Mouse (Mus musculus) left cerebral cortex, adult 11 months (tissue): ENCODE measurements around the gene Tsc2.
A peak's percentile ranks its signal among the peaks of the same experiment; 100 is the strongest.

ENCODE experiments used
- DNase-seq: peaks from one replicate; pipeline ENCODE4 v3.0.0; 2022; ENCODE audit warnings: low spot score

Tsc2 gene

GRCm38 (mm10) chr17:24569837-24570236 lies 62.6 kb downstream of the Tsc2 start:
- no peak for DNase-seq

GRCm38 (mm10) chr17:24567034-24567779 lies 65.2 kb downstream of the Tsc2 start:
- no peak for DNase-seq

GRCm38 (mm10) chr17:24565792-24566191 lies 66.6 kb downstream of the Tsc2 start:
- DNase-seq = no peak

DNA sequence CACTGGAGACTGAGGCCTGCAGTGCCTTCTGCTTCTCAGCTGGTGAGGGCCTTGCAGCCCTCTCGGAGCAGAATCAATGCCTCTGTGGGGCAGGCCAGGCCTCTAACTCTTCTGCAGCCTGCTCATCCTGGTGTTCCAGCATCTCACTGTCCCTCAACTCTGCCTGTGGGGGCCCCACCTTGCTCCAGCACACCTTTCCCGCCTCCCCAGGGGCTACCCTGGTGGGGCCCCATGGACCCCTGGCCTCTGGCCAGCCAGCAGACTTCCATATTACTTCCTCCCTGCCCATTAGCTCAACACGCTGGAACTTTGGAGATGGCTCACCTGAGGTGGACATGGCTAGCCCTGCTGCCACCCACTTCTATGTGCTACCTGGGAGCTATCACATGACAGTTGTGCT lies 67.3 kb downstream of the Tsc2 start:
- no peak for DNase-seq

GRCm38 (mm10) chr17:24564422-24564821 lies 68.0 kb downstream of the Tsc2 start:
- no peak for DNase-seq

DNA sequence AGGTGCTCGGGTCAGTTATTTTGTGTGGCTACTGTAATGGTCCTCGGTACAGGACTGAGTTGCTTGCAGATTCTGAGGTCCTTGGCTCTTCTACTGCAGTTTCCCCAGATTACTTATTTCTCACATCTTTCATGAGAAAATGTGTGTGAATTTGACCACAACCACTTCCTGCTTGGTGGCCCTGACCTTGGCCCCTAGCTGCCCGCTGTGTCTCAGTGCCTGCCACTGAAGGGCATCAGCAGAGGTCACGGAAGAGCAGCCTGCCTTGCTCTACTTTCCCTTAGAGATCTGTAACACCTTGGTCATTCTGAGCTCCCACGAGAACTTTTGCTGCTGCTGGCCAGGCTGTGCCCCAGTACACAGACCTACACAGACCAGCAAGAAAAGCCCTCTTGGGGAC lies 68.8 kb downstream of the Tsc2 start:
- no peak for DNase-seq

DNA sequence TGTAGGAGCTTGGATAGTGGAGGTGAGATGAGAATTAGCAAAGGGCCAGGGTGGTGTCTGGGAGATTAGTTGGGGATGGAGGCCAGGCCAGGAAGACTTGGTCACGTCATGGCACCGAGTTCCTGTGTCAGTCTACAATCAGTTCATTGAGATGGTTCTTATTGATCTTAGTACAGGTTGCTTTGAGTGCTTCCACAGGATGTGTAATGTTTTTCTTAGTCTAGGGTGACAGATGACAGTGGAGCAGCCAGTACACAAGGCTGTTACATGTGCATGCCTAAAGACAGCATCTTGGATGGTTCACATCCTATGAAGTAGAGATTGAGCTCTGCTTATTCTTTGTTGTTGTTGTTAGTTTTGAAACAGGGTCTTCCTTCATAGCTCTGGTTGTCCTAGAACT lies 70.8 kb downstream of the Tsc2 start:
- DNase-seq = no peak

- no peak for DNase-seq
Observed at GRCm38 (mm10) chr17:24560301-24561028, 72.0 kb downstream of the Tsc2 start.

DNA sequence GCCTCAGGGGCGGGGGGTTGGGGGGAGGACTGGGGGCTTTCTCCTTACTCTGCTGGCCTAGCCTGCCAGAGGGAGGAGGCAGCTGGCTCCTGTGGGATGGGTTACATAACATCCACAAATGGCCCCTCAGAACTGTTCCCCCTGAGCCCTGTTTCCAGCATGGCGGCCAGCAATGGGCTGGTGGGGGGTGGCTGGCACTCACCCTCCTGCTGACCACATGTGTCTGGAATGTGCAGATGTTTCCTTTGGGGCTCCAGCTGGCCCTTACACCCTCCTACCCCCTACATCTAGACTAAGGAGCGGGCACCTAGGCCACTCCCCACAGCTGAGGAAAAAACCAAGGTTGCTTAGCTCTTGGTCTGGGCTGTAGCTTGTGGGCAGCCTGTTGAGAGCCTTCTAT lies 73.3 kb downstream of the Tsc2 start:
- no peak for DNase-seq

- no peak for DNase-seq
Observed at GRCm38 (mm10) chr17:24558600-24559099, 73.8 kb downstream of the Tsc2 start.

- DNase-seq = no peak
Observed at GRCm38 (mm10) chr17:24557091-24557490, 75.3 kb downstream of the Tsc2 start.

DNA sequence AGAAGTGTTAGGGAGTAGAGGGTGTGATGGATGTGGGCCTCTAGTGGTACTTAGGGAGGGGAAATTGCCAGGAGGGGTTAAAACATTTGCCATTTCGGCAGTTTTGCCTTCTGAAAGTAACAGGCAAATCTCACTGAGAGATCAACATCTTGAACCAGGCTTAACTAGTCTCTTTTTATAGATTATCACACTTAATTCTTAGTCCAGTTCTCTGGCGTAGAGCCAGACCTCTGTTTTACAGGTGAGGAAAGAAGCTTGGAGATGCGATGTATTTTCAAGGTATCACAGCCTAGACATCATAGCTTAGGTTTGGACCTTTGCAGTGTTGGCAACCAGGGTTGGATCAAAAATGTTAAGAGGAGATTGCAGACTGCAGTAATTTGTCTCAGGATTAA lies 81.4 kb downstream of the Tsc2 start:
- no peak for DNase-seq

DNA sequence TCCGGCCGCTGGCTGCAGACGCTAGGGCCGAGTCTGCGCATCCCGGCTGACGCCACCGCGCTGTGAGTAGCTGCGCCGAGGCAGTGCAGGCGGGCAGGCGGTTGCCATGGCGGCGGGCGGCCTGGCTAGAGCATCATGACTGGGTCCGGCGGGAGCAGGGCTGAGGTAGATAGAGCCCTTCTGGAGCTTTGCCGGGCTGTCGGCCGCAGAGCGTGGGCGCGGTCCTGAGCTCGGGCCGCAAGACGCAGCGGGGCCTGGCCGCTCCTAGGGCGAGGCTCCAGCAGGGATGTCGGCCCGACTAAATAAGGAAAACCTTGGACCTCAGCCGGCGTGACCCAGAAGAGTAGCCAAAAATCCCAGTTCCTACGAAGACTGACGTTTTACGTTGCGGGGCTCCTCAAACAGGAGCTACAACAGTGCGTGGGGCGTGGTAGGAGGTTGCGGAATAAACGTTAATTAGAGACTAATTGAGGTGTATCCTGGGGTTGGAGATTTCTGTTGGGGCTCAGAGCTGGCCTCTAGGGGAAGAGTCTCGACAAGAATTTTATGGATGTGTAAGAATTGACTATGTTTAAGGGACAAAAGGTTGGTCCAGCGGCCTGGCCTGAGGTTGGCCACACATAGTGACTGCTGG lies 81.9 kb downstream of the Tsc2 start:
- no peak for DNase-seq

DNA sequence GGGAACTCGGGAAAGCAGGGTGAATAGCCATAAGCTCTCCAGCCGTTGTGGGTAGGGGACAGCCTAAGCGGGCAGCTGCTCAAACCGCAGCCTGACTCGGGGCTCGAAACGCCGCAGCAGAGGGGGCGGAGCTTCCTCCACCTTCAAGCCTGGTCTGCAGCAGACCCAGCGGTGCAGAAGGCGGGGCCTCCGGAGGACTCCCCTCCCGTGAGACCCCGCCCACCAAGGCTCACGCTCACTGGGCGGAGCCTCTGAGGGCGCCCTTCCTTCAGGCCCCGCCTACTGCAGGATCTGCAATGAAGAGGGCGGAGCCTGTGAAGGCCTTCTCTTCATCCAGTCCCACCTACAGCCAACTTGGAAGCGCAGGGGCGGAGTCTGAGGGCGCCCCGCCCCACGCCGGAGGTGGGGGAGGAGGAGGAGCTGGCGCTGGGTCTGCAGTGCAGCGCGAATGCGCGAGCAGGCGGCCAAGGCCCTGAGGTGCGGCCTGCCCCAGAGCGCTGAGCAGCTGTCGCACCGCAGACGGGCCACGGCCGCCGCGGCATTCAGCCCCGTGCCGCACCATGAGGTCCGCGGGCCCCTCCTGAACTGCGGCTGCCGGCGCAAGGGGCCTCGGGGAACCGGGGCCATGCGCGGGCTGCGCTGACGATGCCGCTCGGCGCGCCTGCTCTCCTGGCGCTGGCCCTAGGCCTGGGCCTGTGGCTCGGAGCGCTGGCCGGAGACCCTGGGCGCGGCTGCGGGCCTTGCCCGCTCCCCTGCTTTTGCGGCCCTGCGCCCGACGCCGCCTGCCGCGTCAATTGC lies 82.6 kb downstream of the Tsc2 start, which contains the start of gene Pkd1:
TSS of gene Pkd1 (plus strand) at position 217 of the 798 bp plus-strand sequence.
- DNase-seq = peak; percentile 99

DNA sequence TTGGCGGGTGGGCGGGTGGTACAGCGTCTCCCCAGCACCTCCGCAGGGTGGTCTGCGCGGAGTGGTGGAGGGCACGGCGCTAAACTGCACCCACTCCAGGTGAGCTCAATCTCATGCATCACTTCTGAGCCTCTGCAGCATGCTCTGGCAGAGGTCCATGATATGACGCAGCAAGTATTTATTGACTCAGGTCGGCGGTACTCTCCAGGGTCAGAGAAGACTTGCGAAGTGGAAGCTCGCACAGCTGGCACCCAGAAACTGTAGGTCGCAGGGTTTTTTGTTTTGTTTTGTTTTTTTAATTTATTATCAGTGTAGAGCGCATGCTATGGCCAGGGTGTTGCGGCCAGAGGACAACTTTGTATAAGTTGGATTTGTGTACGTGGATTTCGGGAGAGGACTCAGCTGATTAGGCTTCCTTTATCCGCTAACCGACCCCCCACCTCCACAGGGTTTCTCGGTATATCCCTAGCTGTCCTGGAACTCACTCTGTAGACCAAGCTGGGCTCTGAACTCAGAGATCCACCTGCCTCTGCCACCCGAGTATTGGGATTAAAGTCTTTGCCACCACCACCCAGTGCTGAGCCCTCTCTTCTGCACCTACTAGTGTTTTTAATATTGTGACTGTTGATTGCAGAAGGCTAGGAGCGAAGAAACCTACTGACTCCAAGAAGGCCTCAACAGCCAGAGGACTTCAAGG lies 83.4 kb downstream of the Tsc2 start:
- DNase-seq = no peak

DNA sequence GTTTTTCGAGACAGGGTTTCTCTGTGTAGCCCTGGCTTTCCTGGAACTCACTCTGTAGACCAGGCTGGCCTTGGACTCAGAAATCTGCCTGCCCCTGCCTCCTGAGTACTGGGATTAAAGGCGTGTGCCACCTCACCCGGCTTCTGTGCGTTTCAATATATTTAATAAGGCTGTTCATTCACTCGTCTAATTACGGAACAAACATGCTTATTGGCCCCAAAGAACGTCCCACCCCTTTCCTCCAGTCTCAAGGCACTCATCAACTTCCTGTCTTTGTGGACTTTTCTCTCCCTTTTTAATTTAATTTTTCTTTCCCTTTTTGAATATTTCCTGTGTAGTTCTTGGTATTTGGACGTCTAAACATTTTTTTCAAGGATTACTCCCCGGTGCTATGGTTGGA lies 84.0 kb downstream of the Tsc2 start:
- no peak for DNase-seq

- DNase-seq = no peak
Observed at GRCm38 (mm10) chr17:24546234-24546633, 86.2 kb downstream of the Tsc2 start.
